Mouse (Mus musculus): ENCODE data around the gene Olfr17. TPM values are rescaled to one million over a fixed set of nuclear protein-coding genes. Genes with fewer than 3 reads are reported as not detected.
A peak's percentile ranks its signal among the peaks of the same experiment; 100 is the strongest.
"Not testable (repeated sequence)": the region's sequence is repeated elsewhere in the genome, so short reads cannot be mapped to it uniquely, and the experiment has no call there.

Olfr17 gene
- not detected in 2 replicates for total RNA-seq (2014; fragmentation: Nextera tagmentation)
- total RNA-seq (2017), result 0.06 and 0.11 TPM in 2 replicates
- polyA plus RNA-seq (2012), result not detected in 2 replicates

- Histone ChIP-seq H3K4me1 (ENCODE audit: insufficient read depth, low read depth, low read length) (no peaks in the 10 kb centered on the region), H3K9me3 (replicated peaks) (no peaks in the 10 kb centered on the region), H3K27me3 (ENCODE audit: insufficient read depth, low read length) (no peaks in the 10 kb centered on the region), H3K4me3 (ENCODE audit: low read depth, low read length) (no peak within 1 kb of the TSS), H3K36me3 (replicated peaks) (no peaks in the 10 kb centered on the region)
- DNase-seq (ENCODE audit: low spot score) (no peak), ATAC-seq (ENCODE audit: extremely low read depth, insufficient number of reproducible peaks, low FRiP score, poor library complexity, severe bottlenecking) (no peak)
- TF ChIP-seq POLR2AphosphoS5 (IDR thresholded peaks at IDR 0.05; ENCODE audit: insufficient replicate concordance, low read depth, low read length), result no peak
These were observed at the start of gene Olfr17 for GRCm38 (mm10) chr7:107092920-107093319. Gene Olfr17 (plus strand): TSS chr7:107093220.

GRCm38 (mm10) chr7:107044407-107044806 lies 48.6 kb upstream of the Olfr17 start:
- Histone ChIP-seq H3K9me3 (replicated peaks) (no peaks in the 10 kb centered on the region), H3K36me3 (replicated peaks) (no peaks in the 10 kb centered on the region), H3K27me3 (ENCODE audit: insufficient read depth, low read length) (0 out of 2 replicates have a peak, but pooled peaks cover 2% of the 10 kb centered on the region), H3K4me1 (ENCODE audit: insufficient read depth, low read depth, low read length) (peaks cover 5% of the 10 kb centered on the region), H3K4me3 (ENCODE audit: low read depth, low read length) (no peak overlapping the region)
- DNase-seq (ENCODE audit: low spot score) (no peak), ATAC-seq (ENCODE audit: extremely low read depth, insufficient number of reproducible peaks, low FRiP score, poor library complexity, severe bottlenecking) (peak; percentile 28)
- TF ChIP-seq GATA2 (IDR thresholded peaks at IDR 0.05; ENCODE audit: borderline replicate concordance, low read depth, low read length) (no peak), TAL1 (conservative IDR thresholded peaks at IDR 0.05; ENCODE audit: low read depth, low read length) (no peak), GATA1 (IDR thresholded peaks at IDR 0.05; ENCODE audit: borderline replicate concordance, low read length) (no peak), CTCF (IDR thresholded peaks at IDR 0.05; ENCODE audit: low read depth, low read length) (no peak), POLR2AphosphoS5 (IDR thresholded peaks at IDR 0.05; ENCODE audit: insufficient replicate concordance, low read depth, low read length) (no peak)

GRCm38 (mm10) chr7:107045833-107046232 lies 47.2 kb upstream of the Olfr17 start:
- no peaks in the 10 kb centered on the region for H3K9me3 ChIP-seq (replicated peaks)
- no peak overlapping the region for H3K4me3 ChIP-seq (ENCODE audit: low read depth, low read length)
- H3K27me3 ChIP-seq (ENCODE audit: insufficient read depth, low read length), result 0 out of 2 replicates have a peak, but pooled peaks cover 2% of the 10 kb centered on the region
- DNase-seq (ENCODE audit: low spot score) (peak; percentile 1), ATAC-seq (ENCODE audit: extremely low read depth, insufficient number of reproducible peaks, low FRiP score, poor library complexity, severe bottlenecking) (peak; percentile 28; the same call in 1 of the 2 replicates)
- H3K4me1 ChIP-seq (ENCODE audit: insufficient read depth, low read depth, low read length), result peaks cover 3% of the 10 kb centered on the region
- TF ChIP-seq CTCF (IDR thresholded peaks at IDR 0.05; ENCODE audit: low read depth, low read length) (0 out of 2 replicates have a peak, but pooled peaks have one; percentile 15), POLR2AphosphoS5 (IDR thresholded peaks at IDR 0.05; ENCODE audit: insufficient replicate concordance, low read depth, low read length) (no peak)
- H3K36me3 ChIP-seq (replicated peaks), result no peaks in the 10 kb centered on the region

- ATAC-seq (ENCODE audit: extremely low read depth, insufficient number of reproducible peaks, low FRiP score, poor library complexity, severe bottlenecking) (no peak), DNase-seq (ENCODE audit: low spot score) (no peak)
- TF ChIP-seq GATA1 (IDR thresholded peaks at IDR 0.05; ENCODE audit: borderline replicate concordance, low read length), result no peak
- Histone ChIP-seq H3K4me3 (ENCODE audit: low read depth, low read length) (no peak overlapping the region), H3K36me3 (replicated peaks) (no peaks in the 10 kb centered on the region), H3K9me3 (replicated peaks) (no peaks in the 10 kb centered on the region), H3K4me1 (ENCODE audit: insufficient read depth, low read depth, low read length) (peaks cover 3% of the 10 kb centered on the region; the same call in 1 of the 2 replicates), H3K27me3 (ENCODE audit: insufficient read depth, low read length) (0 out of 2 replicates have a peak, but pooled peaks cover 2% of the 10 kb centered on the region)
These were observed 45.4 kb upstream of the Olfr17 start for GRCm38 (mm10) chr7:107047578-107047977.

- DNase-seq (ENCODE audit: low spot score), result no peak
- Histone ChIP-seq H3K9me3 (replicated peaks) (no peaks in the 10 kb centered on the region), H3K4me3 (ENCODE audit: low read depth, low read length) (no peak within 1 kb of the TSS), H3K36me3 (replicated peaks) (no peaks in the 10 kb centered on the region), H3K4me1 (ENCODE audit: insufficient read depth, low read depth, low read length) (no peaks in the 10 kb centered on the region), H3K27me3 (ENCODE audit: insufficient read depth, low read length) (no peaks in the 10 kb centered on the region; the same call in 1 of the 2 replicates)
- no peak for ATAC-seq (ENCODE audit: extremely low read depth, insufficient number of reproducible peaks, low FRiP score, poor library complexity, severe bottlenecking)
- TF ChIP-seq GATA2 (IDR thresholded peaks at IDR 0.05; ENCODE audit: borderline replicate concordance, low read depth, low read length), result no peak
- TF ChIP-seq POLR2AphosphoS5 (IDR thresholded peaks at IDR 0.05; ENCODE audit: insufficient replicate concordance, low read depth, low read length), result no peak
- TF ChIP-seq CTCF (IDR thresholded peaks at IDR 0.05; ENCODE audit: low read depth, low read length), result no peak
- no peak for TF ChIP-seq TAL1 (conservative IDR thresholded peaks at IDR 0.05; ENCODE audit: low read depth, low read length)
These were observed 22.3 kb upstream of the Olfr17 start, which contains the start of gene Olfr714 for GRCm38 (mm10) chr7:107070681-107071080. Gene Olfr714 (plus strand): TSS chr7:107070981.

- not testable (repeated sequence) for ATAC-seq (ENCODE audit: extremely low read depth, insufficient number of reproducible peaks, low FRiP score, poor library complexity, severe bottlenecking); H3K36me3 ChIP-seq (replicated peaks); H3K9me3 ChIP-seq (replicated peaks); H3K4me3 ChIP-seq (ENCODE audit: low read depth, low read length); DNase-seq (ENCODE audit: low spot score); H3K4me1 ChIP-seq (ENCODE audit: insufficient read depth, low read depth, low read length); H3K27me3 ChIP-seq (ENCODE audit: insufficient read depth, low read length)
These were observed 17.2 kb downstream of the Olfr17 start, which contains the start of gene Olfr715b for GRCm38 (mm10) chr7:107110269-107110668. Gene Olfr715b (minus strand): TSS chr7:107110369.

- not testable (repeated sequence) for H3K36me3 ChIP-seq (replicated peaks); ATAC-seq (ENCODE audit: extremely low read depth, insufficient number of reproducible peaks, low FRiP score, poor library complexity, severe bottlenecking); H3K9me3 ChIP-seq (replicated peaks); H3K4me1 ChIP-seq (ENCODE audit: insufficient read depth, low read depth, low read length); H3K27me3 ChIP-seq (ENCODE audit: insufficient read depth, low read length); DNase-seq (ENCODE audit: low spot score); H3K4me3 ChIP-seq (ENCODE audit: low read depth, low read length)
These were observed 38.0 kb downstream of the Olfr17 start, which contains the start of gene Olfr715 for GRCm38 (mm10) chr7:107130983-107131382. Gene Olfr715 (minus strand): TSS chr7:107131083.

- H3K36me3 ChIP-seq (replicated peaks); DNase-seq (ENCODE audit: low spot score); ATAC-seq (ENCODE audit: extremely low read depth, insufficient number of reproducible peaks, low FRiP score, poor library complexity, severe bottlenecking); H3K27me3 ChIP-seq (ENCODE audit: insufficient read depth, low read length); H3K4me3 ChIP-seq (ENCODE audit: low read depth, low read length); H3K4me1 ChIP-seq (ENCODE audit: insufficient read depth, low read depth, low read length); H3K9me3 ChIP-seq (replicated peaks): not testable (repeated sequence)
These were observed 45.0 kb downstream of the Olfr17 start, which contains the start of gene Olfr716 for GRCm38 (mm10) chr7:107138027-107138426. Gene Olfr716 (plus strand): TSS chr7:107138327.
